Mouse (Mus musculus): ENCODE results near the gene Kif3b. TPM values are rescaled to one million over a fixed set of nuclear protein-coding genes. Genes with fewer than 3 reads are reported as not detected.
"Not testable (repeated sequence)": the region's sequence is repeated elsewhere in the genome, so short reads cannot be mapped to it uniquely, and the experiment has no call there.

The Kif3b gene
- polyA plus RNA-seq, 2 experiments, result 1.8 to 2.5 TPM

- no peak overlapping the region for H3K4me2 ChIP-seq (ENCODE audit: low read depth)
- no peak overlapping the region for H3K4me3 ChIP-seq (ENCODE audit: insufficient read depth in 1 of 2, low read depth in 2 of 2, low read length in 2 of 2)
- H3K27ac ChIP-seq, result no peak overlapping the region
- H3K9me3 ChIP-seq (ENCODE audit: control insufficient read depth, low read length), result no peaks in the 10 kb centered on the region
- ATAC-seq (ENCODE audit: insufficient read depth), result peak; percentile 4; the same call in 1 of the 2 replicates
- DNase-seq (ENCODE audit: low read depth in 3 of 3, low spot score in 3 of 3), result no peak
- TF ChIP-seq EP300 (IDR thresholded peaks at IDR 0.05; ENCODE audit: low read depth), result no peak
- TF ChIP-seq CTCF (IDR thresholded peaks at IDR 0.05; ENCODE audit: low read depth), result no peak
- 63% methylated on average over 6 of the region's 6 CpGs for WGBS (ENCODE audit: insufficient replicate concordance)
- peaks cover 3 to 15% of the 10 kb centered on the region in 2 experiments for H3K4me1 ChIP-seq (replicated peaks; ENCODE audit: control insufficient read depth in 2 of 2, insufficient read depth in 2 of 2, low read length in 1 of 2)
- H3K9ac ChIP-seq (replicated peaks), result no peak overlapping the region
- no peaks in the 10 kb centered on the region for H3K36me3 ChIP-seq (replicated peaks; ENCODE audit: control insufficient read depth, insufficient read depth, low read depth)
- H3K27me3 ChIP-seq (ENCODE audit: control insufficient read depth, insufficient read depth, low read length), result no peaks in the 10 kb centered on the region
Measured at GRCm38 (mm10) chr2:153274919-153275247, 16.3 kb upstream of the Kif3b start.

- H3K4me3 ChIP-seq (ENCODE audit: insufficient read depth in 1 of 2, low read depth in 2 of 2, low read length in 2 of 2); H3K27me3 ChIP-seq (ENCODE audit: control insufficient read depth, insufficient read depth, low read length); H3K27ac ChIP-seq; ATAC-seq (ENCODE audit: insufficient read depth); DNase-seq (ENCODE audit: low read depth in 3 of 3, low spot score in 3 of 3); H3K9ac ChIP-seq (replicated peaks); H3K36me3 ChIP-seq (replicated peaks; ENCODE audit: control insufficient read depth, insufficient read depth, low read depth); H3K9me3 ChIP-seq (ENCODE audit: control insufficient read depth, low read length); H3K4me2 ChIP-seq (ENCODE audit: low read depth): not testable (repeated sequence)
- WGBS (ENCODE audit: insufficient replicate concordance), result 31% methylated on average over 3 of the region's 3 CpGs
- H3K4me1 ChIP-seq (replicated peaks; ENCODE audit: control insufficient read depth in 2 of 2, insufficient read depth in 2 of 2, low read length in 1 of 2), result peaks cover 3 to 14% of the 10 kb centered on the region in 2 experiments
Measured at GRCm38 (mm10) chr2:153275577-153275976, 15.6 kb upstream of the Kif3b start.

GRCm38 (mm10) chr2:153276440-153276839, 14.8 kb upstream of the Kif3b start:
- Histone ChIP-seq H3K27ac (no peak overlapping the region), H3K36me3 (replicated peaks; ENCODE audit: control insufficient read depth, insufficient read depth, low read depth) (no peaks in the 10 kb centered on the region), H3K9ac (replicated peaks) (no peak overlapping the region), H3K4me1 (replicated peaks; ENCODE audit: control insufficient read depth in 2 of 2, insufficient read depth in 2 of 2, low read length in 1 of 2) (peaks cover 3 to 10% of the 10 kb centered on the region in 2 experiments), H3K9me3 (ENCODE audit: control insufficient read depth, low read length) (no peaks in the 10 kb centered on the region), H3K27me3 (ENCODE audit: control insufficient read depth, insufficient read depth, low read length) (no peaks in the 10 kb centered on the region), H3K4me2 (ENCODE audit: low read depth) (no peak overlapping the region), H3K4me3 (ENCODE audit: insufficient read depth in 1 of 2, low read depth in 2 of 2, low read length in 2 of 2) (no peak overlapping the region)
- DNase-seq (ENCODE audit: low read depth in 3 of 3, low spot score in 3 of 3) (no peak), ATAC-seq (ENCODE audit: insufficient read depth) (no peak)
- TF ChIP-seq EP300 (IDR thresholded peaks at IDR 0.05; ENCODE audit: low read depth), result no peak
- no peak for TF ChIP-seq CTCF (IDR thresholded peaks at IDR 0.05; ENCODE audit: low read depth)
- 72% methylated on average over 8 of the region's 8 CpGs for WGBS (ENCODE audit: insufficient replicate concordance)

- not testable (repeated sequence) for H3K4me3 ChIP-seq (ENCODE audit: insufficient read depth in 1 of 2, low read depth in 2 of 2, low read length in 2 of 2); H3K36me3 ChIP-seq (replicated peaks; ENCODE audit: control insufficient read depth, insufficient read depth, low read depth); H3K4me2 ChIP-seq (ENCODE audit: low read depth); H3K9ac ChIP-seq (replicated peaks); ATAC-seq (ENCODE audit: insufficient read depth); DNase-seq (ENCODE audit: low read depth in 3 of 3, low spot score in 3 of 3); H3K27ac ChIP-seq; H3K27me3 ChIP-seq (ENCODE audit: control insufficient read depth, insufficient read depth, low read length); H3K9me3 ChIP-seq (ENCODE audit: control insufficient read depth, low read length)
- WGBS (ENCODE audit: insufficient replicate concordance), result 83% methylated on average over 5 of the region's 5 CpGs
- TF ChIP-seq CTCF (IDR thresholded peaks at IDR 0.05; ENCODE audit: low read depth), result peak; percentile 38; the same call in 1 of the 2 replicates
- H3K4me1 ChIP-seq (replicated peaks; ENCODE audit: control insufficient read depth in 2 of 2, insufficient read depth in 2 of 2, low read length in 1 of 2), result peaks cover 3 to 10% of the 10 kb centered on the region in 2 experiments
Measured at GRCm38 (mm10) chr2:153276846-153277245, 14.4 kb upstream of the Kif3b start.

- Histone ChIP-seq H3K27me3 (ENCODE audit: control insufficient read depth, insufficient read depth, low read length) (no peaks in the 10 kb centered on the region), H3K9me3 (ENCODE audit: control insufficient read depth, low read length) (no peaks in the 10 kb centered on the region), H3K36me3 (replicated peaks; ENCODE audit: control insufficient read depth, insufficient read depth, low read depth) (no peaks in the 10 kb centered on the region), H3K4me1 (replicated peaks; ENCODE audit: control insufficient read depth in 2 of 2, insufficient read depth in 2 of 2, low read length in 1 of 2) (peaks cover 3 to 10% of the 10 kb centered on the region in 2 experiments), H3K27ac (no peak overlapping the region), H3K9ac (replicated peaks) (no peak overlapping the region), H3K4me3 (ENCODE audit: insufficient read depth in 1 of 2, low read depth in 2 of 2, low read length in 2 of 2) (no peak overlapping the region), H3K4me2 (ENCODE audit: low read depth) (no peak overlapping the region)
- DNase-seq (ENCODE audit: low read depth in 3 of 3, low spot score in 3 of 3) (no peak), ATAC-seq (ENCODE audit: insufficient read depth) (no peak)
- 74% methylated on average over 5 of the region's 5 CpGs for WGBS (ENCODE audit: insufficient replicate concordance)
- no peak for TF ChIP-seq CTCF (IDR thresholded peaks at IDR 0.05; ENCODE audit: low read depth)
- TF ChIP-seq EP300 (IDR thresholded peaks at IDR 0.05; ENCODE audit: low read depth), result no peak
Measured at GRCm38 (mm10) chr2:153278357-153278756, 12.9 kb upstream of the Kif3b start.
